Mouse (Mus musculus) kidney, embryonic 16.5 days (tissue): ENCODE measurements around the gene Pih1d1. TPM values are rescaled to one million over a fixed set of nuclear protein-coding genes. Genes with fewer than 3 reads are reported as not detected.
"Not testable (repeated sequence)": the region's sequence is repeated elsewhere in the genome, so short reads cannot be mapped to it uniquely, and the experiment has no call there.

Source experiments
- ATAC-seq: fragments of 200-750 bp; cut with Nextera tagmentation; 2 replicates; pipeline ENCODE4 v1.8.0; 2017; ENCODE audit warnings: moderate TSS enrichment; ENCODE audit not compliant: low FRiP score, low TSS enrichment
- H3K27ac ChIP-seq: fragments of 300-500 bp; sonication (generic); 2 replicates; pipeline ENCODE4 v1.5.1; 2014; ENCODE audit warnings: low read length
- H3K27me3 ChIP-seq: fragments of 300-500 bp; sonication (generic); 2 replicates; pipeline ENCODE4 v1.6.1; 2014; ENCODE audit warnings: low read length, control low read depth, mixed read lengths; ENCODE audit not compliant: insufficient read depth
- H3K36me3 ChIP-seq: fragments of 300-500 bp; sonication (generic); 2 replicates; pipeline ENCODE4 v1.6.1; 2014; ENCODE audit warnings: low read length, control low read depth, mixed read lengths; ENCODE audit not compliant: insufficient read depth
- H3K4me1 ChIP-seq: fragments of 300-500 bp; sonication (generic); 2 replicates; pipeline ENCODE4 v1.6.1; 2014; ENCODE audit warnings: low read length, control low read depth, mixed read lengths; ENCODE audit not compliant: insufficient read depth
- H3K4me2 ChIP-seq: fragments of 300-500 bp; sonication (generic); replicated peaks from 2 replicates; pipeline ENCODE4 v1.6.1; 2014; ENCODE audit warnings: low read depth, low read length
- H3K4me3 ChIP-seq: fragments of 300-500 bp; sonication (generic); 2 replicates; pipeline ENCODE4 v1.5.1; 2014; ENCODE audit warnings: mild to moderate bottlenecking, low read length
- H3K9ac ChIP-seq: fragments of 300-500 bp; sonication (generic); replicated peaks from 2 replicates; pipeline ENCODE4 v1.6.1; 2014; ENCODE audit warnings: low read length
- H3K9me3 ChIP-seq: fragments of 300-500 bp; sonication (generic); 2 replicates; pipeline ENCODE4 v1.6.1; 2016; ENCODE audit warnings: low read length, control low read depth
- WGBS: fragments of 180-500 bp; shearing (Covaris S2); extraction: QIAGEN DNeasy Blood & Tissue Kit; methylation state at CpG from one replicate; pipeline ENCODE4 v1.1.7; 2014; 5-methylcytosine and 5-hydroxymethylcytosine counted together
- polyA plus RNA-seq: library from polyadenylated mRNA; unstranded; fragments of >200 nt; fragmentation: Nextera tagmentation; extraction: Ambion mirVana; gene quantifications from 2 replicates; pipeline ENCODE4 v1.2.1, GENCODE M21; 2015

The Pih1d1 gene
- polyA plus RNA-seq, 1 experiment from 2014 or later = 112 TPM

- peaks cover 57% of the 10 kb centered on the region for H3K36me3 ChIP-seq
- H3K4me3 ChIP-seq = peak overlapping the region; percentile 6; the same call in 1 of the 2 replicates
- 68% methylated on average over 5 of the region's 5 CpGs for WGBS
Observed at GRCm38 (mm10) chr7:45125649-45126048, 28.5 kb upstream of the Pih1d1 start.

DNA sequence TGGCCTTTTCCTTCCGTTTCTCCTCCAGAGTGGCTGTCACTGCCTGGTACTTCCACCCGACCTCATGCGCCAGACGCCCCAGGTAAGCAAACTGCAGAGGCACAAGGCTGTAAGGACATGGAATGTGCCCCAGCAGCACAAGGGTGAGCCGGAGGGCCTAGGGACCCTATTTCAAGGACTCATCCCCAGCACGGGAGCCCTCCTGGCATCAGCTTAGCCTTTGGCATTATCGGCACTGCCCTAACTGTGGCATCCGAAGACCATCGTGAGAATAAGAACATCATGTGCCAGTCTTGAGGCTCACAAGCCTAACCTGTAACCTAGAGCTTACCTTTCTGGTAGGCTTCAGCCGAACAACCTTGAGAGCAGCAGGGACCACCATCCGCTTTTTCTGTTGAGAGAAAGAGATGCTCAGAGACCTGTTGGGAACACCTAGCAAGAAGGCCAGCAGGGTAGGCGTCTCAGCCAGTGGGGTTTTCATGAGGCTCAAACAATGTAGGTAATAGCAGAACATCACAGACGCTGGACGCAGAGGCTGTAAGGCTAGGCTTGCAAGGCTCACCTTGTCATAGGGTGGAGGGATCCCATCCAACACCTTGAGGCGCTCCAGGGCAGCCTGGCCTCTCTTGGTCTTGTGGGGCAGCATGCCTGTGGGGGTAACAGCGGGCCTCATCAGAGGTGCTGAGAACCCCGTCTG lies 27.8 kb upstream of the Pih1d1 start:
- ATAC-seq = no peak
- H3K9ac ChIP-seq = peak overlapping the region; percentile 94
- peaks cover 51% of the 10 kb centered on the region for H3K36me3 ChIP-seq
- H3K4me2 ChIP-seq = peak overlapping the region; percentile 92
- H3K4me3 ChIP-seq = peak overlapping the region; percentile 88
- H3K27me3 ChIP-seq = no peaks in the 10 kb centered on the region
- H3K27ac ChIP-seq = peak overlapping the region; percentile 95
- peaks cover 53% of the 10 kb centered on the region for H3K4me1 ChIP-seq
- H3K9me3 ChIP-seq = no peaks in the 10 kb centered on the region
- WGBS = 73% methylated on average over 17 of the region's 17 CpGs

More at GRCm38 (mm10) chr7:45125649-45126048, 28.5 kb upstream of the Pih1d1 start:
- Histone ChIP-seq H3K9ac (peak overlapping the region; percentile 94; the same call in 1 of the 2 replicates), H3K4me1 (peaks cover 53% of the 10 kb centered on the region), H3K4me2 (peak overlapping the region; percentile 92), H3K27ac (peak overlapping the region; percentile 95)
- H3K9me3 ChIP-seq, ATAC-seq, H3K27me3 ChIP-seq: not testable (repeated sequence)

GRCm38 (mm10) chr7:45126844-45127699 lies 27.0 kb upstream of the Pih1d1 start:
- Histone ChIP-seq H3K4me1 (peaks cover 53% of the 10 kb centered on the region), H3K9ac (peak overlapping the region; percentile 94), H3K9me3 (no peaks in the 10 kb centered on the region), H3K27ac (peak overlapping the region; percentile 95), H3K36me3 (peaks cover 43% of the 10 kb centered on the region), H3K27me3 (no peaks in the 10 kb centered on the region), H3K4me3 (peak overlapping the region; percentile 88), H3K4me2 (peak overlapping the region; percentile 92)
- WGBS = 35% methylated on average over 21 of the region's 21 CpGs
- no peak for ATAC-seq

DNA sequence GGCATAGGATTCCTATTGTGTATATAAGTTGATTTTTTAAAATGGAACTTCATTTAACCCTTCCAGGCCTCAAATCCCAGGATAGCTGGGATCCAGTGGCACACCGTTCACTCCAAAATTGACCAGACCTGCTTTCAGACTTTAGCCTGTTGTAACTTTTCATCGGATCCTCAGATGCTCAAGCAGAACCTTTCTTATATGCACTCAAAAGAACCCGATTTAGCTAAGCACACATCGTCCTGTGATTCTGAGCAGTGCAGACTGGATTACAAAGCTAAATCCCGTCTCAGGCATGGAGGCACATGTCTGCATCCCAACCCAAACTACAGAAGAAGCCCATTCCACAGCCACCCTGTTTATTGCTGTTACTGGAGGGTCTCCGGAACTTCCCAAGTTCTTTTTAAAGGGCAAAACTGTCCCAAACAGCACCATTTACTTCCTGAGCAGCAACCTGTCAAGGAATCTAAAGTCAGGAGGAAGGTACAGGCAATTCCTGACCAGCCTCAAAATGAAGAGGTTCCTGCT lies 26.3 kb upstream of the Pih1d1 start:
- Histone ChIP-seq H3K4me2 (peak overlapping the region; percentile 92), H3K27me3 (no peaks in the 10 kb centered on the region), H3K36me3 (peaks cover 36% of the 10 kb centered on the region), H3K27ac (peak overlapping the region; percentile 95), H3K9me3 (no peaks in the 10 kb centered on the region), H3K9ac (peak overlapping the region; percentile 94), H3K4me1 (peaks cover 46% of the 10 kb centered on the region), H3K4me3 (peak overlapping the region; percentile 88)
- no peak for ATAC-seq
- WGBS = 0% methylated on average over 6 of the region's 6 CpGs

- Histone ChIP-seq H3K4me2 (peak within 1 kb of the TSS; percentile 92), H3K9me3 (no peaks in the 10 kb centered on the region), H3K9ac (peak within 1 kb of the TSS; percentile 94), H3K36me3 (peaks cover 31% of the 10 kb centered on the region), H3K27ac (peak within 1 kb of the TSS; percentile 95), H3K4me1 (peaks cover 41% of the 10 kb centered on the region), H3K4me3 (peak within 1 kb of the TSS; percentile 88), H3K27me3 (no peaks in the 10 kb centered on the region)
- under 1% methylated on average over 48 of the region's 48 CpGs for WGBS
- ATAC-seq = peak; percentile 95
Observed at GRCm38 (mm10) chr7:45128624-45129246, 25.4 kb upstream of the Pih1d1 start, which contains the start of gene Rpl13a. Rpl13a (minus strand) TSS chr7:45128761.

DNA sequence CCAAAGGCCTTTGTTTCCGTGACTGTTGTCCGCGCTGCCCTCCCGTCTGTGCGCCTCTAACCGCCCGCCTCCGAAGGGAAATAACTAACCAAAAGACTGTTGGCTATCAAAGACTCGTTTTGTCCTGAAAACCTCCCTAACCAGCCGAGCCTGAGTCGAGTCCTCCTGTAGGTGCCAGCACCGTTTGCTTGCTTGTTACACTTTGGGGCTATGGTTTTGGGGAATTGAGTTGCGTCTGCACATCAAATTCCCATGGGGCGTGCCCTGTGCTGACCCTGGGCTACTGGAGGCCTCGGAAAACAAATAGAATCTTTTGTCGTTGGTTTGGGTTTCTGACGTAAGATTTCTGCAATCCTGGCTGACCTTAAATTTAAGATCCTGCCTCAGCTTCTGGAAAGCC lies 24.8 kb upstream of the Pih1d1 start:
- Histone ChIP-seq H3K9ac (peak overlapping the region; percentile 78), H3K36me3 (peaks cover 31% of the 10 kb centered on the region), H3K4me2 (peak overlapping the region; percentile 84), H3K4me3 (peak overlapping the region; percentile 88), H3K27me3 (no peaks in the 10 kb centered on the region), H3K9me3 (no peaks in the 10 kb centered on the region), H3K4me1 (peaks cover 41% of the 10 kb centered on the region), H3K27ac (peak overlapping the region; percentile 94)
- WGBS = under 1% methylated on average over 17 of the region's 17 CpGs
- ATAC-seq = no peak

DNA sequence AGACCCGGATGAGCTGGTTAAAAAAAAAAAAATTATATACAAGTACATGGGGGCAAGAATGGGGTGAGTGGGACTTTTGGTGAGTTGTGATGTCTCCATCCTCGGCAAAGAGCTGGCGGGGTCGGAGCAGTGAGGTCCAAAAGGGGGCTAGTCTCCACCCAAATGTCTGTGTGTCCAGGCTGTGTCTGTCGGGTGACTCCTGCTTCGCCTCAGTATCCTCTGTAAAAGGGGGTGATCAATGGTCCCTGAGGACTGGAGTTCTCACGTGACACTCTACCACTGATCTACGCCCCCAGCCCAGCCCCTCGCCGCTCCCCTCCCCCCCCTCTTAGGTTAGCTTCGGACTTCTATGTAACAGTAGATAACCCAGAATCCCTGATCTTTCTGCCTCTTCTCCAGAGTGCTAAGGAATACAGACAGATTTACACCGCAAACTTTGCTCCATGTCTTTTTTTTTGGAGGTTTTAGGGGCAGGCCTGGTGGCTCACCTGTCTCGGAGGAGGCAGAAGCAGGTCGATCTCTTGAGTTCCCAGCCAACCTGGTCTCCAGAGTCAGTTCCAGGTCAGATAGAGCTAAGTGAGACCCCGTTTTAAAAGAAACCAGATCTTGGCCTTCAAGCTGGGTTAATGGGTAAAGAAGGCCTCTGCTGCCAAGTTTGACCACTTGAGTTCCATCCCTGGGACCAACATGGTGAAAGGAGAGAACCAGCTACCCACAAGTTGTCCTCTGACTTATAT lies 24.2 kb upstream of the Pih1d1 start:
- no peak for ATAC-seq
- peaks cover 26% of the 10 kb centered on the region for H3K36me3 ChIP-seq
- H3K4me2 ChIP-seq = peak overlapping the region; percentile 84
- H3K4me3 ChIP-seq = peak overlapping the region; percentile 88
- H3K27me3 ChIP-seq = no peaks in the 10 kb centered on the region
- peak overlapping the region; percentile 94 for H3K27ac ChIP-seq
- H3K4me1 ChIP-seq = peaks cover 36% of the 10 kb centered on the region
- 53% methylated on average over 15 of the region's 15 CpGs for WGBS
- H3K9ac ChIP-seq = peak overlapping the region; percentile 78
- no peaks in the 10 kb centered on the region for H3K9me3 ChIP-seq

DNA sequence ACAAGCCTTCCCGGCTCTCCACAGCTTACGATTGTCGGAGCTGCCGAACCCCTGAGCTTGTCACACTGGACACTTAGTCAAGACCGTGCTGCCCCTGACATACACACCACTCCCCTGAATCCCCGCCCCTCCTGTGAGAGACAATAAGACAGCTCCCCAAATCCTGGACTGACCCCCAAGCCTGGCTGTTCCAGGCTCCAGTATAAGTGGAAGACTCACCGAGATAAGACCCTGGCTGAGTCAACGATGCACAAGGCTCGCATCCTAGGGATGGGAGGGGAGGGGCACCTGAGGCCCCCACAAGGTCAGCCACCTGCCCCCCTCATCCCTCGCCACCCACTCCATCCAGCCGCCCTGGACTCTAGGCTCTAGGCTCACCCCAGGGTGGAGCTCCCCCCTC lies 22.3 kb upstream of the Pih1d1 start:
- ATAC-seq = no peak
- Histone ChIP-seq H3K27ac (no peak overlapping the region), H3K27me3 (no peaks in the 10 kb centered on the region), H3K9ac (no peak overlapping the region), H3K9me3 (no peaks in the 10 kb centered on the region), H3K4me3 (no peak overlapping the region), H3K36me3 (peaks cover 8% of the 10 kb centered on the region), H3K4me2 (no peak overlapping the region), H3K4me1 (peaks cover 21% of the 10 kb centered on the region)
- WGBS = 83% methylated on average over 9 of the region's 11 CpGs
